Mouse (Mus musculus) lung, adult 2 months (tissue): ENCODE data around the gene Ublcp1.

Experiments
- CTCF ChIP-seq: fragments of 200-500 bp; IDR thresholded peaks from 2 replicates; pipeline ENCODE4 v1.5.1; 2011; ENCODE audit warnings: mild to moderate bottlenecking, low read length, control low read depth; ENCODE audit not compliant: insufficient read depth
- POLR2A ChIP-seq: fragments of 200-500 bp; IDR thresholded peaks from 2 replicates; pipeline ENCODE4 v1.6.1; 2011; ENCODE audit warnings: low read depth, mild to moderate bottlenecking, control low read depth, low read length, borderline replicate concordance; ENCODE audit errors: extremely low read depth

DNA sequence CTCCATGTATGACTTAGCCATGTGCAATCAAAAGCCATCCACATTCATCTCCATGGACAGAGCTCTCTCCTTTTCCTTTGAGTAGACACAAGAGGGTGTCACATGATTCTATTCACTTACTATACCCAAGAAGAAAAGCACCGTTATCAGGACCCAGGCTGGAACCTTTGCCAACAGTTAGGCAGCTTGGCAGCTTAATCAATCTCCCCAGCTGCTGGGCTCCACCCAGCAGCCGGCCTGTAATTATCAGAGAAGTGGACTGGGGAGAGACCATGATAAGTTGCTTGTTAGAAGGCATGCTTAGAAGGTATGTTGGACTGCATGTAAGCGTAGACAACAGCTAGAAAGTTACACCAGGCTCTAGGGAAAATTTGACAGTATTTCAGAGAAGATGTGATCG is 38.6 kb upstream of the Ublcp1 start:
- TF ChIP-seq POLR2A (no peak), CTCF (no peak)
